Mouse (Mus musculus): ENCODE results near the gene Gabbr2.

DNA sequence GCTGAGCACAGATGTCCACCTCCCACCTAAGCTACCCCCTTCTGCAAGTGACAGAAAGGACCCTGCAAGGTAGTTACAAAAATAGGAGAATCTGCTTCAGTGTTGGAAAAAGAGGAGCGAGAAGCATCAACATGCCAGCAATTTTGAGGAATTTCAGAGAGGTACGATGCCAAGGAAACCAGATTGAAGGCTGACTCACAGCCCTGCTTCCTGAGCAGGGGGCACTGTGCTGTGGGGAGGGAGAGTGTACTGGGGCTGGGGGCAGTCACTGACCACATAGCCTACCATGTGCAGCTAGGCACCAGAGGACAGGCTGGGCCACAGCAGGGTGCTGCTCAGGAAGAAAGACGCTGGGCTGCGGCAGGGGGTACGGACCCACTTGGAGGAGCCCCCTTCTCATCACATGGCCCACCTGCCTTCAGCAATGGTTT lies 163.5 kb downstream of the Gabbr2 start:
- TF ChIP-seq CTCF (IDR thresholded peaks at IDR 0.05; ENCODE audit: control insufficient read depth, insufficient read depth, insufficient replicate concordance, low read depth, low read length) (no peak), POLR2A (IDR thresholded peaks at IDR 0.05; ENCODE audit: control insufficient read depth, low read depth, low read length) (no peak)

All from testis, adult 2 months (tissue).